Mouse (Mus musculus): ENCODE measurements around the gene Arl15.
"Not testable (repeated sequence)": the region's sequence is repeated elsewhere in the genome, so short reads cannot be mapped to it uniquely, and the experiment has no call there.

The Arl15 gene

DNA sequence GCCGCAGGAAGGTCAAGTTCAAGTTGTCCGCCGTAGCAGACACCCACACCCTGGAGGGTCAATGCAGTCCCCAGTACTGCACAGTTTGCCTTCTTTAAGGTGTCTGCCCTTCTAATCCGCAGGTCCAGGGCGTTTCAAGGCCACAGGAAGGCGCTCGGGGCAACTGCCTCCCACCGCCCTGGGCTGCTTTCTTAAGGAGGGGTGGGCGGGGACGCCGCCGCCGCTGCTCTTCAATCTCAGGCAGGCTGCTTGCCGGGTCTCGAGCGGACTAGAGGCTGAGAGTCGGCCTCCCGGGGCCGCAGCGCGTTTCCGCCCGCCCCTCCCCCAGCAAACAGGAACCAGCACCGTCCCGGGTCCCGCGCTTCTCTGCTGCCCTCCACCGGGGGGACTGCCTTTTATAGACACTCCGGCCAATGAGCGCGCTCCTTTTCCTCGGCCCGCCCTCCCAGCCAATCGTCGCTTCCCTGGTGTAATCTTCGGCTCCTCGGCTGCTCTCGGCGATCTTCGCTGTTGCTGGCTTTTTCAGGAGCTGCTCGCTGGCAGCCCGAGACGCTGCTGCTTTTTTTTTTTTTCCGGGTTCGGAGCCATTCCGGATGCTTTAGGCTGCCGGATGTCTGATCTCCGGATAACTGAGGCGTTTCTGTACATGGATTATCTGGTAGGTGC, at the start of gene Arl15:
Gene Arl15, plus strand, starts transcription at position 467 of the 666 bp plus-strand sequence.
- DNase-seq (ENCODE audit: low spot score), result peak; percentile 96

- DNase-seq (ENCODE audit: low spot score), result peak; percentile 39
These were observed 49.0 kb upstream of the Arl15 start for GRCm38 (mm10) chr13:113745301-113745700.

- no peak for DNase-seq (ENCODE audit: low spot score)
These were observed 43.5 kb upstream of the Arl15 start for GRCm38 (mm10) chr13:113750766-113751165.

DNA sequence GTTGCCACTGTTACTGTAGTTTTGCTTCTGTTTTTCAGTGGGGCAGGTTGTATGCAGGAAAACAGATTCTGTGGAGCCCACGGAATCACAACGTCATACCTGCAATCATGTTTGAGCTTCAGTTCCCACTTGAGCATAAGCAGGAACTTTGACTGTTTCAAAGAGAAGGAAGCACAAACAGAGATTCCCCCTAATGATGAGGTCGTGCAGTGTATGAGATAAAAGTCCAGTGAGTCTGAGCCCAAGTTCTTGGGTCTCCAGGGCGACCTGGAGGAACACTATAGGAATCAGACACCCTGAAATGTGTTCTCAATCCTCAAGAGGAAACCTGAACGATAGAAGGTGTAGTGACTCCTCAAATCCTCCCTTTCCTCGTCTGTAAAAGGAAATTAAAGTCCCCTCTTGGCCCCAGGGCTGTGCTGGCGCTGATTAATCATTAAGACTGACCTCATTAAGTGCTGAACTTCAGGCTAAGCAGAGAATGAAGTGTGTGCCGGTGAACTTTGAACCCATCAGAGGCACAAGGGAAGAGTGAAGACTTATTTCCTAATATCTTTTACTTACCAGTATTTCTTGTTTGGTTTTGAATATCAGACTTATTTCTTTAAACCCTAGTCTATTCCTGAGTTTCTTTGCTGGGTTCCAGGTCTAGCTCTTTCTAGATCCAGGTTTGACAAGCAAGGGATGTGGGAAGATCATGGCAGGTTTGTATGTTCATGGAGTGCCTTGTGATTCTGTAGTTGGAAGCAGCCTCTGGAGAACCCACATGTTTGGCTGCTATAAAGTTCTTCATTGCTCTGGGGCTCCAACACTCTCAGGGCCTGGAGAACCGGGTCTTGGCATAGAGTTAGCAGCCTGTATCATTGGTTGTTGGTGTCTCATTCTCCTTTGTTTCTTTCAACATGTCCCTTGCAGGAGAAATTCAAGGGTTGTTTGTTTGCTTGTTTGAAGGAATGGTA, 39.3 kb upstream of the Arl15 start:
- DNase-seq (ENCODE audit: low spot score), result no peak

DNA sequence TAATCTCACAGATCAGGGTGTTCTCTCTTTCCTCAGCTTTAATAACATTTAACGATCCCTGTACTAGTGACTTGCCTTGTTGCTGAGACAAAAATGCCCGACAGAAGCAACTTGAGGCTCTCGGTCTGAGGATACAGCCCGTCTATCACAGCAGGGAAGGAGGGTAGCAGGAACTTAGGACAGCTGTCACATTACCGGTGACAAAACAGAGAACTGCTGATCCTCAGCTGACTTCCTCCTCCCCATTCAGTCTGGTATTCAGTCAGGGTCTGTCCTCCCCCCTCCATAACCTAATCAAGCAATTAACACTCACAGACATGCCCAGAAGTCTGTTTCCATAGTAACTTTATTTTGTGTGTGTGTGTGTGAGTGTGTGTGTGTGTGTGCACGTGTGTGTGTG, 38.5 kb upstream of the Arl15 start:
- no peak for DNase-seq (ENCODE audit: low spot score)

GRCm38 (mm10) chr13:113761717-113762116, 32.6 kb upstream of the Arl15 start:
- no peak for DNase-seq (ENCODE audit: low spot score)

DNA sequence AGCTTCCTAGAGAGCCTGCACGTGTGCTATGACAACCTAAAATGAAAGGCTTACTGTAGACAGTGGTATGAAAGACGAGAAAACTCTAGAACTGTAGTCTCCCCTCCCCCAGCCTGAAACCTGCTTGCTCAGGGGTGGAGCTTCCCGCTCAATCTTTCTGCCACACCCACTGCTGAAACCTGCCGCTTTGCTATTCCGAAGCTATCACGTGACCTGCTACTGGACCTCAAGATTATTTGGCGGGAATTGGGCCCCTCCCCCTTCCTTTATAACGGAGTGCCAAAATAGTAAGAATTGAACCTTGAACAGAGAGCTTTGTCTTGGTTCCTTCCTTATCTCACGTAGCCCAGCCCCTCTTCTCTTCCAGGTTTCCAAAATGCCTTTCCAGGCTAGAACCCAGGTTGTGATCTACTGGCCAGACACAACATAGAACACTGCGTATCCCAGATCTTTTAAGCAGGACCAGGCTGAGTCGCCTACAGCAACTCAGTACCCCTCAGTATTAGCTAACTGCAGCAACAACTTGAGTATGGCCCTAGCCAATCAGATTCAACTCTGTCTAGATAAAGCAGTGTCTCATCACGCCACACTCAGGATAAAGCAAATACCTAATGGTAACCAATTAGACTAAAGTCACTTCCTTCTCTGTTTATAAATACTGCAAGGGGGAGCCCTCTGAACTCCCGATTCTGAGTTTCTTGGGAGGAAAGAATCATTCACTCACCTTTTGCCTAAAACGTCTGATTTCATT, 31.4 kb upstream of the Arl15 start:
- DNase-seq (ENCODE audit: low spot score), result no peak

GRCm38 (mm10) chr13:113765411-113765810, 28.9 kb upstream of the Arl15 start:
- DNase-seq (ENCODE audit: low spot score), result no peak

GRCm38 (mm10) chr13:113769829-113770228, 24.5 kb upstream of the Arl15 start:
- DNase-seq (ENCODE audit: low spot score), result no peak

DNA sequence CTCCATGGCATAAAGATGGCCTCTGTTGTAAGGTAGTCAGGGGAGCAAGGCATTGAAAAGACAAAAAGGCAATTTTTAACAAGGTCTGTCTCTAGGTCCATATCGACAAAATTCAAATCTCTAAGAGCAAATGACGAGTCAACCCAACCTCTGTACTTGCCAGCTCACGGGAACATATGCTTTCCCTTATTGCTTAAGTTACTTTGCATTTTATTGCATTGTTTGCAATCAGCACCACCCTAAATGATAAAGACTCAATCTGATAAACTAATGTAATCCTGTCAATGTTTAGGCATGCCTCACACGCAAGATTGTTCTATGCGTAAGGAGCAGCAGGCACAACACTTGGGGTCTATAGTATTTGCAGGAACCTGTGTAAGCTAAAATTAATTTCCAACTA, 24.0 kb upstream of the Arl15 start:
- no peak for DNase-seq (ENCODE audit: low spot score)

- DNase-seq (ENCODE audit: low spot score), result no peak
These were observed 23.0 kb upstream of the Arl15 start for GRCm38 (mm10) chr13:113771340-113771739.

DNA sequence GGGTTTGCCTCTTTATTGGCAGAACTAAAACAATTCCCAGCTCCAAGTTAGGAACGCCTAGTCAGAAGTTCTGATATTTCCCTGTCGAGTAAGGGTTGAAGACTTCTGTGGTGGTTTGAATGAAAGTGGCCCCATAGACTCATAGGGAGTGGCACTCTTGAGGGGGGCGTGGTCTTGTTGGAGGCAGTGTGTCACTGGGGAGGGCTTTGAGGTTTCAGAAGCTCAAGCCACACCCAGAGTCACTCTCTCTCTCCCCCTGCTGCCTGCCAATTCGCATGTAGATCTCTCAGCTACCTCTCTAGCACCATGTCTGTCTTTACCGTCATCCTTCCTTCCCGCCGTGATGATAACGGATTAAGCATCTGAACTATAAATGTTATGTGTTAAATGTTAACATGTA, 19.5 kb upstream of the Arl15 start:
- no peak for DNase-seq (ENCODE audit: low spot score)

DNA sequence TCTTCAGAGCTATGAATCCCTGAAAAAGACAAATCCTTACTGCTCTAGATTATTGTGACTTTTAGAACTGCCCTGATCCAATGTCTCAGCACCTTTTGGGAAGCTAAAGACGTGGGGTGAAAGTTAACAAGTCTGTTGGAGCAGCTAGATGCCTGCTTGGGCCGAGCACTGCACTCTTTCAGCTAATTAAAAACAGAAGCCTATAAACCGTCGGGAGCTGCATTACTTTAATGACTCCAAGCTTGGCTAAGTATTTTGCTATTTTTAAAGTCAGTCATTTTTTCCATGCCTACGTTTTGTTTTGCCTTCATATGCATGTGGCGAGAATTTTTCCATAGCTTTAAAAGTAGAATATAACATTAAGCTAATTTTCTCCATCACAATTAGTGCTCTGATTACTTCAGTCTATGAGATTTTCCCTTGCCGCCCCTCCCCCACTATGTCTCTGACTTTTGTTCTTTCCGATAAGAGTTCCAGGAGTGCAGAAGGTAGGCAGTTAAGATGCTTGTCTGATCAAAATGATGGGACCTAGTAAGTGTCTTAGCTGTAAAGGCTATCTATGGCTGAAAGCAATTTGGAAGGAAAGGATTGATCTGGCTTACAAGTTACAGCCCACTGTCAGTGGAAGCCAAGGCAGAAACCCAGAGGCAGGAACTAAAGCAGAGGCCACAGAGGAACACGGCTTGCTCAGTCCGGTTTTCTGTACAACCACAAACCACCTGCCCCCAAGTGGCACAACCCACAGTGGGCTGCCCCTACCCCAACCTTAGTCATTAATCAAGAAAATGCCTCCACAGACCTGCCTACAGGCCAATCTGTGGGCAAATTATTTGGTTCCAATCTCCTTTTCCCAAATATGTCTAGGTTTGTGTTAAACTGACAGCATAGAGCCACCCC, 18.8 kb upstream of the Arl15 start:
- DNase-seq (ENCODE audit: low spot score), result no peak

GRCm38 (mm10) chr13:113785803-113786202, 8.5 kb upstream of the Arl15 start:
- no peak for DNase-seq (ENCODE audit: low spot score)

- DNase-seq (ENCODE audit: low spot score), result no peak
These were observed 7.2 kb upstream of the Arl15 start for GRCm38 (mm10) chr13:113787136-113787535.

- not testable (repeated sequence) for DNase-seq (ENCODE audit: low spot score)
These were observed 4.3 kb upstream of the Arl15 start for GRCm38 (mm10) chr13:113790016-113790415.

GRCm38 (mm10) chr13:113793637-113794036, 668 bp upstream of the Arl15 start:
- no peak for DNase-seq (ENCODE audit: low spot score)

GRCm38 (mm10) chr13:113794705-113795655, 675 bp downstream of the Arl15 start:
- DNase-seq (ENCODE audit: low spot score), result peak; percentile 80

GRCm38 (mm10) chr13:113797378-113797777, 3.1 kb downstream of the Arl15 start:
- DNase-seq (ENCODE audit: low spot score), result no peak

- DNase-seq (ENCODE audit: low spot score), result peak; percentile 16
These were observed 5.1 kb downstream of the Arl15 start for GRCm38 (mm10) chr13:113799361-113799760.

Data from adipocyte (in vitro differentiated cells).